Mouse (Mus musculus) forebrain, embryonic 14.5 days (tissue): ENCODE results near the gene Aco2. TPM values are rescaled to one million over a fixed set of nuclear protein-coding genes. Genes with fewer than 3 reads are reported as not detected.

Experiments
- ATAC-seq: fragments of 200-750 bp; cut with Nextera tagmentation; 2 replicates; pipeline ENCODE4 v1.8.0; 2017; ENCODE audit warnings: mild to moderate bottlenecking, moderate library complexity
- DNase-seq: peaks from one replicate; pipeline ENCODE4 v3.0.0-alpha.2; 2015; ENCODE audit warnings: low spot score
- H3K27ac ChIP-seq: fragments of 300-500 bp; sonication (generic); 2 replicates; pipeline ENCODE4 v1.5.1; 2014; ENCODE audit warnings: low read depth, mild to moderate bottlenecking, control low read depth, low read length, moderate library complexity
- H3K27me3 ChIP-seq: fragments of 300-500 bp; sonication (generic); replicated peaks from 2 replicates; pipeline ENCODE4 v1.6.1; 2014; ENCODE audit warnings: low read length, control low read depth, mixed read lengths; ENCODE audit not compliant: control insufficient read depth, insufficient read depth
- H3K36me3 ChIP-seq: fragments of 300-500 bp; sonication (generic); 2 replicates; pipeline ENCODE4 v1.6.1; 2014; ENCODE audit warnings: low read length, control low read depth; ENCODE audit not compliant: control insufficient read depth, insufficient read depth
- H3K4me1 ChIP-seq: fragments of 300-500 bp; sonication (generic); 2 replicates; pipeline ENCODE4 v1.6.1; 2014; ENCODE audit warnings: antibody characterized with exemption, low read length, control low read depth; ENCODE audit not compliant: control insufficient read depth, insufficient read depth
- H3K4me2 ChIP-seq: fragments of 300-500 bp; sonication (generic); 2 replicates; pipeline ENCODE4 v1.6.1; 2014; ENCODE audit warnings: mild to moderate bottlenecking, control low read depth, low read length
- H3K4me3 ChIP-seq: fragments of 300-500 bp; sonication (generic); 2 replicates; pipeline ENCODE4 v1.5.1; 2014; ENCODE audit warnings: low read depth, low read length, control low read depth
- H3K9ac ChIP-seq: fragments of 300-500 bp; sonication (generic); 2 replicates; pipeline ENCODE4 v1.6.1; 2014; ENCODE audit warnings: mild to moderate bottlenecking, low read length, control low read depth, moderate library complexity
- H3K9me3 ChIP-seq: fragments of 300-500 bp; sonication (generic); replicated peaks from 2 replicates; pipeline ENCODE4 v1.6.1; 2016; ENCODE audit warnings: low read length, control low read depth, mixed read lengths; ENCODE audit not compliant: control insufficient read depth
- WGBS: fragments of 180-500 bp; shearing (Covaris S2); extraction: QIAGEN DNeasy Blood & Tissue Kit; methylation state at CpG from one replicate; pipeline ENCODE4 v1.1.7; 2014; 5-methylcytosine and 5-hydroxymethylcytosine counted together
- polyA plus RNA-seq: library from polyadenylated mRNA; unstranded; fragments of >200 nt; fragmentation: Nextera tagmentation; extraction: Ambion mirVana; gene quantifications from 2 replicates; pipeline ENCODE4 v1.2.1, GENCODE M21; 2014

Aco2 gene
- polyA plus RNA-seq, 1 experiment from 2014 or later: 204 TPM

- ATAC-seq (no peak), DNase-seq (peak; percentile 69)
- no peaks in the 10 kb centered on the region for H3K27me3 ChIP-seq
- peaks cover 2% of the 10 kb centered on the region; the same call in 1 of the 2 replicates for H3K36me3 ChIP-seq
- no peaks in the 10 kb centered on the region for H3K9me3 ChIP-seq
- WGBS: 19% methylated on average over 11 of the region's 11 CpGs
- no peak overlapping the region; the same call in 1 of the 2 replicates for H3K4me2 ChIP-seq
- H3K4me1 ChIP-seq: peaks cover 17% of the 10 kb centered on the region
- no peak overlapping the region for H3K4me3 ChIP-seq
- H3K9ac ChIP-seq: no peak overlapping the region
- peak overlapping the region; percentile 75 for H3K27ac ChIP-seq
These were observed 56.2 kb downstream of the Aco2 start for GRCm38 (mm10) chr15:81928277-81928676.

- Histone ChIP-seq H3K27me3 (no peaks in the 10 kb centered on the region), H3K4me1 (peaks cover 8% of the 10 kb centered on the region), H3K4me2 (no peak overlapping the region), H3K9ac (no peak overlapping the region), H3K9me3 (no peaks in the 10 kb centered on the region), H3K4me3 (no peak overlapping the region), H3K27ac (peak overlapping the region; percentile 52; the same call in 1 of the 2 replicates), H3K36me3 (no peaks in the 10 kb centered on the region)
- ATAC-seq (no peak), DNase-seq (peak; percentile 8)
- 27% methylated on average over 12 of the region's 12 CpGs for WGBS
These were observed 60.9 kb downstream of the Aco2 start for GRCm38 (mm10) chr15:81932951-81933470.

GRCm38 (mm10) chr15:81933986-81934385, 61.9 kb downstream of the Aco2 start:
- Histone ChIP-seq H3K4me1 (peaks cover 9% of the 10 kb centered on the region), H3K27ac (no peak overlapping the region), H3K4me2 (no peak overlapping the region), H3K9ac (no peak overlapping the region), H3K36me3 (no peaks in the 10 kb centered on the region), H3K4me3 (no peak overlapping the region), H3K9me3 (no peaks in the 10 kb centered on the region), H3K27me3 (no peaks in the 10 kb centered on the region)
- 71% methylated on average over 1 of the region's 1 CpGs for WGBS
- ATAC-seq (no peak), DNase-seq (no peak)

- 0 out of 2 replicates have a peak, but pooled peaks have one; percentile 1 for ATAC-seq
- WGBS: 57% methylated on average over 7 of the region's 7 CpGs
These were observed 63.9 kb downstream of the Aco2 start for GRCm38 (mm10) chr15:81935869-81936637.

GRCm38 (mm10) chr15:81936679-81937078, 64.6 kb downstream of the Aco2 start, which contains the start of gene Csdc2:
Csdc2 (plus strand) TSS chr15:81936759.
- WGBS: under 1% methylated on average over 11 of the region's 12 CpGs
- ATAC-seq (peak; percentile 82), DNase-seq (peak; percentile 83)
- H3K27ac ChIP-seq: peak within 1 kb of the TSS; percentile 86
- H3K9me3 ChIP-seq: no peaks in the 10 kb centered on the region
- peak within 1 kb of the TSS; percentile 50 for H3K4me3 ChIP-seq
- H3K4me2 ChIP-seq: peak within 1 kb of the TSS; percentile 68
- 0 out of 2 replicates have a peak, but pooled peaks cover 5% of the 10 kb centered on the region for H3K36me3 ChIP-seq
- peak within 1 kb of the TSS; percentile 73 for H3K9ac ChIP-seq
- H3K27me3 ChIP-seq: no peaks in the 10 kb centered on the region
- peaks cover 9% of the 10 kb centered on the region for H3K4me1 ChIP-seq

More at GRCm38 (mm10) chr15:81935869-81936637, 63.9 kb downstream of the Aco2 start:
- no peaks in the 10 kb centered on the region for H3K27me3 ChIP-seq
- H3K9ac ChIP-seq: peak overlapping the region; percentile 73; the same call in 1 of the 2 replicates
- DNase-seq: peak; percentile 13
- H3K9me3 ChIP-seq: no peaks in the 10 kb centered on the region
- peak overlapping the region; percentile 68 for H3K4me2 ChIP-seq
- peaks cover 9% of the 10 kb centered on the region for H3K4me1 ChIP-seq
- no peak overlapping the region for H3K27ac ChIP-seq
- peak overlapping the region; percentile 50 for H3K4me3 ChIP-seq
- 0 out of 2 replicates have a peak, but pooled peaks cover 4% of the 10 kb centered on the region for H3K36me3 ChIP-seq

- Histone ChIP-seq H3K27ac (peak overlapping the region; percentile 86), H3K27me3 (no peaks in the 10 kb centered on the region), H3K4me2 (peak overlapping the region; percentile 68), H3K9ac (peak overlapping the region; percentile 73), H3K4me3 (peak overlapping the region; percentile 50), H3K36me3 (0 out of 2 replicates have a peak, but pooled peaks cover 5% of the 10 kb centered on the region), H3K9me3 (no peaks in the 10 kb centered on the region), H3K4me1 (peaks cover 9% of the 10 kb centered on the region)
- peak; percentile 65 for ATAC-seq
- WGBS: 9% methylated on average over 18 of the region's 19 CpGs
- peak; percentile 71 for DNase-seq
These were observed 65.2 kb downstream of the Aco2 start for GRCm38 (mm10) chr15:81937098-81937972.

GRCm38 (mm10) chr15:81938246-81938645, 66.1 kb downstream of the Aco2 start:
- H3K4me1 ChIP-seq: peaks cover 9% of the 10 kb centered on the region
- H3K9me3 ChIP-seq: no peaks in the 10 kb centered on the region
- WGBS: 34% methylated on average over 2 of the region's 2 CpGs
- 0 out of 2 replicates have a peak, but pooled peaks cover 5% of the 10 kb centered on the region for H3K36me3 ChIP-seq
- peak overlapping the region; percentile 68 for H3K4me2 ChIP-seq
- H3K27ac ChIP-seq: peak overlapping the region; percentile 86; the same call in 1 of the 2 replicates
- peak overlapping the region; percentile 50 for H3K4me3 ChIP-seq
- peak overlapping the region; percentile 73 for H3K9ac ChIP-seq
- peak; percentile 40; the same call in 1 of the 2 replicates for ATAC-seq
- no peaks in the 10 kb centered on the region for H3K27me3 ChIP-seq
- peak; percentile 64 for DNase-seq

- ATAC-seq: no peak
- no peak for DNase-seq
- Histone ChIP-seq H3K27ac (no peak overlapping the region), H3K4me1 (peaks cover 9% of the 10 kb centered on the region), H3K9ac (no peak overlapping the region), H3K36me3 (0 out of 2 replicates have a peak, but pooled peaks cover 5% of the 10 kb centered on the region), H3K4me2 (no peak overlapping the region), H3K9me3 (no peaks in the 10 kb centered on the region), H3K4me3 (no peak overlapping the region), H3K27me3 (no peaks in the 10 kb centered on the region)
- 87% methylated on average over 10 of the region's 10 CpGs for WGBS
These were observed 67.1 kb downstream of the Aco2 start for GRCm38 (mm10) chr15:81939157-81939715.
